Mouse (Mus musculus) lung, embryonic 15.5 days (tissue): ENCODE data around the gene Shank2. TPM values are rescaled to one million over a fixed set of nuclear protein-coding genes. Genes with fewer than 3 reads are reported as not detected.

ENCODE experiments used
- ATAC-seq: fragments of 200-750 bp; cut with Nextera tagmentation; 2 replicates; pipeline ENCODE4 v1.8.0; 2017; ENCODE audit warnings: moderate number of reproducible peaks, borderline replicate concordance; ENCODE audit not compliant: low FRiP score, low TSS enrichment; ENCODE audit errors: extremely low read depth
- H3K27ac ChIP-seq: fragments of 300-500 bp; sonication (generic); 2 replicates; pipeline ENCODE4 v1.5.1; 2015; ENCODE audit warnings: moderate library complexity, mild to moderate bottlenecking, inconsistent platforms
- H3K27me3 ChIP-seq: fragments of 300-500 bp; sonication (generic); 2 replicates; pipeline ENCODE4 v1.6.1; 2015; ENCODE audit warnings: inconsistent platforms
- H3K36me3 ChIP-seq: fragments of 300-500 bp; sonication (generic); 2 replicates; pipeline ENCODE4 v1.6.1; 2015; ENCODE audit warnings: inconsistent platforms
- H3K4me1 ChIP-seq: fragments of 300-500 bp; sonication (generic); 2 replicates; pipeline ENCODE4 v1.6.1; 2015; ENCODE audit warnings: inconsistent platforms
- H3K4me2 ChIP-seq: fragments of 300-500 bp; sonication (generic); 2 replicates; pipeline ENCODE4 v1.6.1; 2015; ENCODE audit warnings: inconsistent platforms, mild to moderate bottlenecking, moderate library complexity
- H3K4me3 ChIP-seq: fragments of 300-500 bp; sonication (generic); 2 replicates; pipeline ENCODE4 v1.5.1; 2015; ENCODE audit warnings: mild to moderate bottlenecking, inconsistent platforms
- H3K9ac ChIP-seq: fragments of 300-500 bp; sonication (generic); 2 replicates; pipeline ENCODE4 v1.6.1; 2015; ENCODE audit warnings: inconsistent platforms
- H3K9me3 ChIP-seq: fragments of 300-500 bp; sonication (generic); 2 replicates; pipeline ENCODE4 v1.6.1; 2016; ENCODE audit warnings: inconsistent platforms
- WGBS: fragments of 180-500 bp; shearing (Covaris S2); methylation state at CpG from one replicate; pipeline ENCODE4 v1.1.7; 2015; 5-methylcytosine and 5-hydroxymethylcytosine counted together
- polyA plus RNA-seq: library from polyadenylated mRNA; unstranded; fragments of >200 nt; fragmentation: Nextera tagmentation; extraction: Ambion mirVana; gene quantifications from 2 replicates; pipeline ENCODE4 v1.2.1, GENCODE M21; 2015

The Shank2 gene
- polyA plus RNA-seq, 1 experiment from 2014 or later = 1.8 TPM

DNA sequence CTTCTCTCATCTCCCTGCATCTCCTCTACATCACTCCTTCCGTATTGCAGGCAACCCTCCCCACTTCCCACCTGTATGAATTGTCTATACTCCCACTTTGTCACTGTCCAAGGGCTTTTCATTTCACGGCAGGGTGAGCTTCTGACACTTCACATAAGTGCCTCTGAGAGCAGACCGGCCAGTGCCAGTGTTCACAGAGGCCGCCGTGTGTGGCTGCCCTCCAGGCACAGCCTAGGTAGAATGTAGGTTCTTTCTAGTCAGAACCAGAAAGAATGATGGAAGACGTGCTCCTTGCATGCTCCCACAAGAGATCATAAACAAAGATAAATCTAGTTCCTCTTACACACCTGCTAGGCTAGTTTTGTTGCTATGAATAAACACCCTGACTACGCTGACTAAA is 265.0 kb downstream of the Shank2 start:
- H3K27ac ChIP-seq = no peak overlapping the region

DNA sequence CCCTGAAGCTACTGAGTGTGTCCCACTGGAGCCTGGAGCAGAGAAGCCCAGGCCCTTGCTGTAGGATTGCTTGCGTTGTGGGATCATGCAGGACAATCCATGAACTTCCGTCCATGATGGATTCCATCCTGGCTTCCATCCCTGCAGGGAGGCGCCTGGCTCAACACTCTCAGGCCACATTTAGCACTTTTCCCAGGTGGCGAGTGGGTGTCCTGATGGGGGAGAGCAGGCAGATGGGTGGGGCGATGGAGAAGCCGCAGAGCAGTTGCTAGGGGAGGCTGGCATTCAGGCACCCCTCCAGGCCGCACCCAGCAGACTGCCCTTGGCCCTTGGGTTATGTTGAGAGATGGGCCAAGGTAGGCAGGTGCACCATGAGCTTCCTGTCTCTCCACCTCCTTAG is 266.6 kb downstream of the Shank2 start:
- no peak overlapping the region for H3K4me3 ChIP-seq
- no peaks in the 10 kb centered on the region for H3K9me3 ChIP-seq
- H3K27me3 ChIP-seq = no peaks in the 10 kb centered on the region
- no peaks in the 10 kb centered on the region for H3K36me3 ChIP-seq
- 70% methylated on average over 7 of the region's 7 CpGs for WGBS
- no peaks in the 10 kb centered on the region for H3K4me1 ChIP-seq
- H3K4me2 ChIP-seq = no peak overlapping the region
- ATAC-seq = no peak
- H3K9ac ChIP-seq = no peak overlapping the region
- no peak overlapping the region for H3K27ac ChIP-seq

More for the DNA sequence above, 265.0 kb downstream of the Shank2 start:
- 44% methylated on average over 7 of the region's 7 CpGs for WGBS
- no peak for ATAC-seq
- H3K4me3 ChIP-seq = no peak overlapping the region
- no peaks in the 10 kb centered on the region for H3K9me3 ChIP-seq
- H3K27me3 ChIP-seq = no peaks in the 10 kb centered on the region
- H3K36me3 ChIP-seq = no peaks in the 10 kb centered on the region
- H3K9ac ChIP-seq = no peak overlapping the region
- H3K4me1 ChIP-seq = no peaks in the 10 kb centered on the region
- no peak overlapping the region for H3K4me2 ChIP-seq

DNA sequence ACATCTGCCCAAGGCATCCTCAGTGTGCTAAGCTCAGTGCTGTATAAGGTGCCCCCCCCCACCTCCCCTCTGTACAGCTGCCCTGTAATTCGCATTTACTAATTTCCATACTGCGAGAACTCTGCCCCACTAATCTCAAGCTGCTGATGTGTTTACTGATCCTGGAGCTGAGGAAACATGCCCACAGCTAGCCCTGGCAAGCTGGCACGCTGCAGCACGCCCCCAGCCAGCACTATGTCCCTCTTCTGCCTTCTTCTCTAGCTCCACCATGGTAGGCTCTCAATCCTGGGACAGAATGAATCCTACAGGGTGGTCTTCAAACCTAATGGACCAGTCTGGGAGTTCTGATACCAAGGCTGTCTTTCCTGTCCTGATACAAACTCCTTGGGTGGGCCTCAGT is 267.1 kb downstream of the Shank2 start:
- ATAC-seq = no peak
- Histone ChIP-seq H3K4me2 (no peak overlapping the region), H3K9ac (no peak overlapping the region), H3K27me3 (no peaks in the 10 kb centered on the region), H3K4me3 (no peak overlapping the region), H3K27ac (no peak overlapping the region), H3K4me1 (no peaks in the 10 kb centered on the region), H3K36me3 (no peaks in the 10 kb centered on the region), H3K9me3 (no peaks in the 10 kb centered on the region)
- WGBS = 74% methylated on average over 4 of the region's 4 CpGs

DNA sequence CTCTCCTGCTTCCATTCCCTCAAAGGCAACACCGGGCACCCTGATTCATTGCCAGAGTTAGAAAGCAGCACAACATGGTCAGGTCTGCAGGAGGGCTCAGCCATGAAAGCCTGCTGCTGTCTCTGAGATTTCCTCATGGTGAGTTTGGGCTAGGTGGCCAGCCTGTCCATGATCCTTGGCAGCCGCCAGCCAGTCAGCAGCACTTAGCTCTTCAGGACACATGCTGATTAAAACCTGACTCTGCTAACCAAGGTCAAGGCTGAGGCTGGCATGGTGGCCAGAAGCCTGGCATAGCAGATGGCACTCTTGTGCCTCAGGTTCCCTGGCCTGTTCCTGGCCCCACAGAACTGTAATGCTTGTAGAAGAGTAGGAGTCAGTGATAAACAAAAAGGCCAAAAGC is 269.3 kb downstream of the Shank2 start:
- 87% methylated on average over 2 of the region's 2 CpGs for WGBS
- no peak for ATAC-seq

DNA sequence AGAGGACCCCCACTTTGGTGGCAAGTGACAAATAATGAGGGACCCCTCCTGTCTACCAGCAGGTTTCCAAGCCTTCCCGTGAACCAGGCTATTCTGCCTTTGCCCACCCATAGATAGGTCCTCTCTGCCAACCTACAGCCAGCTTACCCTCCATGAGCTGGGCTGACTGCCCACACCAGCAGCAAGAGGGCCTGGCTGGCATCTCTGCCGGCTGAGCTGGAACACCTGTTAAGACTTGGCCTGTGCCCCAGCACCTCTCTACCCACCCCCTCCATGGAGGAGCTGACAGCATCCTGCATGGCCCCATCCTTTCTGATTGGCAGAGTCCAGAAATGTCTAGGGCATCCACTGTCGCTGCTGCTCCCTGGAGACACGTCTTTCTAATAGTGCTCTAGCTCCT is 277.0 kb downstream of the Shank2 start:
- H3K27me3 ChIP-seq = peaks cover 4% of the 10 kb centered on the region; the same call in 1 of the 2 replicates
- H3K4me1 ChIP-seq = peaks cover 3% of the 10 kb centered on the region; the same call in 1 of the 2 replicates
- no peak overlapping the region for H3K27ac ChIP-seq
- H3K36me3 ChIP-seq = no peaks in the 10 kb centered on the region
- no peaks in the 10 kb centered on the region for H3K9me3 ChIP-seq
- no peak overlapping the region for H3K4me2 ChIP-seq
- no peak overlapping the region for H3K4me3 ChIP-seq
- 62% methylated on average over 4 of the region's 4 CpGs for WGBS
- H3K9ac ChIP-seq = no peak overlapping the region
- ATAC-seq = no peak

More for the DNA sequence above, 269.3 kb downstream of the Shank2 start:
- Histone ChIP-seq H3K4me1 (no peaks in the 10 kb centered on the region), H3K4me3 (no peak overlapping the region), H3K4me2 (no peak overlapping the region), H3K9me3 (no peaks in the 10 kb centered on the region), H3K27me3 (no peaks in the 10 kb centered on the region), H3K36me3 (no peaks in the 10 kb centered on the region), H3K9ac (no peak overlapping the region), H3K27ac (no peak overlapping the region)

DNA sequence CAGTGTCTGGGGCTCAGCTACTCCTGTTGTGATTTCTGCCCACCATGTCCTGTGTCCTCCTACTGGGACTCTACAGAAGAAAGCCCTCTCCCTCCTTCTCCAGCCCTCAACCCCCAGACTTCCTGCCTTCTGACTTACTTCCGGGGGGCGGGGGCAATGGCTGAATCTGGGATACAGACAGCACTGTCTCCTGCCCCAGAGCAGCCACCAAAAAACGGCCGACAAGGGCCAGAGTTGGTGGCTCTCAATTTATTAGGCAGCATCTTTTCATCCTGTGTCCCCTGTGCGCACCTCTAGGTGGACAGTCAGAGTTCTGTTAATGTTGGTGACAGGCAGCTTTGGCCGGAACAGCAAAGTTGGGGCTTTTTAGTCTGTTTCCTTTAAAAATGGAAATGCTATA is 282.0 kb downstream of the Shank2 start:
- Histone ChIP-seq H3K4me1 (peaks cover 11% of the 10 kb centered on the region; the same call in 1 of the 2 replicates), H3K9me3 (no peaks in the 10 kb centered on the region), H3K4me3 (peak overlapping the region; percentile 33), H3K27ac (no peak overlapping the region), H3K4me2 (peak overlapping the region; percentile 59), H3K9ac (peak overlapping the region; percentile 31; the same call in 1 of the 2 replicates), H3K36me3 (no peaks in the 10 kb centered on the region), H3K27me3 (peaks cover 14% of the 10 kb centered on the region)
- ATAC-seq = no peak
- 8% methylated on average over 6 of the region's 6 CpGs for WGBS

DNA sequence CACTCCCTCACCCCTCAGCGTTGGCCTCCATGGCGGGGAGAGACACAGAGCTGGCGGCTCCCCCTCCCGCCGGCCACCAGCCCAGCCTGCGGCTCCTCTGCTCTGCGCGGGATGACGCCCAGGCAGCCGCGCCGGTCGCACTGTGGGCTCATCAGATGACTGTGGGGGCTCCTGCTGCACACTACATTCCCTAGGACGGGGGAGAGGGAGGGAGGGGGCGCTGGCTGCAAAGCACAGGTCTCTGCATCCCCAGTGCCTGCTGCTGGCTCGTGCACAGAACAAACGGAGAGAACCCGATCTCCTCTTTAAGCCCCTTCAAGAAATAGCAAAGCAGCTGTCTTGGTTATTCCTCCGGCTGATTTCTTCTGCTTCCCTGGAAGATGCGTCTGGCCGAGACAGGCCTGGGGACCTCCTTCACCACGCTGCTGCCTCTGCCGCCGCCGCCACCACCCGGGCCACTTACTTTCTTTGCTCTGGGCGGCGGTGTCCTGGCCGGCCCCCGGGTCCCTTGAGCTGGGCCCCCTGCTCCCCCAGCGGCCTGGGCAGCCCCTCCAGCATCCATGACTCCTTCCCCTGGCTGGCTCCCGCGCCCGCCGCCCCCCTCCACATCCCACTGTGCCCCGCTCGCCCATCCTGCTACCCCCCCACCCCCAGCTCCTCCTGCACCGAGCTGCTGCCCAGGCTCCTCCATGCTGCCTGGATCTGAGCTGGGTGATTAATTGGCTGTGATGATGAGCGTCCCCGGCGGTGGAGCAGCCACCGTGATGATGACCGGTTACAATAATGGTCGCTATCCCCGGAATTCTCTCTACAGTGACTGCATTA is 282.7 kb downstream of the Shank2 start:
- Histone ChIP-seq H3K27me3 (peaks cover 14% of the 10 kb centered on the region), H3K4me1 (peaks cover 11% of the 10 kb centered on the region; the same call in 1 of the 2 replicates), H3K9me3 (no peaks in the 10 kb centered on the region), H3K4me2 (peak overlapping the region; percentile 59), H3K9ac (peak overlapping the region; percentile 31), H3K27ac (no peak overlapping the region), H3K36me3 (no peaks in the 10 kb centered on the region), H3K4me3 (peak overlapping the region; percentile 33)
- peak; percentile 59; the same call in 1 of the 2 replicates for ATAC-seq
- WGBS = 2% methylated on average over 45 of the region's 45 CpGs

DNA sequence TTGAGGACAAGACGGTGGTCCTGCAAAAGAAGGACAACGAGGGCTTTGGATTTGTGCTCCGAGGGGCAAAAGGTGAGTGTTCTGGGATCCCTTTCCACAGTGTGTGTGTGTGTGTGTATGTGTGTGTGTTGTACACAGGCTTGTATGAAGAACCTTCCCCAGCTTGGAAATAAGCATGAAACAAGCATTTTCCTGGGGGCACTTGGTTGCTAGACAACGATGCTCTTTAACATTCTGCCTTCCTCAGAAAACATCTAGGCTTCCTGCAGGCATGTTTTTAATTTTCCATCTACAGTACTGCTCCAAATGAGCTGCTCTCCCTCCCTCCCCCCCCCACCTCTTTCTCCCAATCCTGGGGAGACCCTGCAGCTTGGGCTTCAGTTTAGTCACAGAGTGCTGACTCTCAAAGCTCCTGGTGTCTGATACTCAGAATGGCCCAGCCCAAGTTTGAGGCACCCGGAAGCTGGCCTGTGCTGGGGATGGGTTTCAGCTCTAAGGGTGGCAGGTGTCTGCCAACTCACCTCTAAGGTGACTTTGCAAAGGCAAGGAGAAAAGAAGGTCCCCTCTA is 283.4 kb downstream of the Shank2 start:
- Histone ChIP-seq H3K4me2 (peak overlapping the region; percentile 59), H3K4me3 (peak overlapping the region; percentile 33; the same call in 1 of the 2 replicates)
- 35% methylated on average over 5 of the region's 5 CpGs for WGBS

DNA sequence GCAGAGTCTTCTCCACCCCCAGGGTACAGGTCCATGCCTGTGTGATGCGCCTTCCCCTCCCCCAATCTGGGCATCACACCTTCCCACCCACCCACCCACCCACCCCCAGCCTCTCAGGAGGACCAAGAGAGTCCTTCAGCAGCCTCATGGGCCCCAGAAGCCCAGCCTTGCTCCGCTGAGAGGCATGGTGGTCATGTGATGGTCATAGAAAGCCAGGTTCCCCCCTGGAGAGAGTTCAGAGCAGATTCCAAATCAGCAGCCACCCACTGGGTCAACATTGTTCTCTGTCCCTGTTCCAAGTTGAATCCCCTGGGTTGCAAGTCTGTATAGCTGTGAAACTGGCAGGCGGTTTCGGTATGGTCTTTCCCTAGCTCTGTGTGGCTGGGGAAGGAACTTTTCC is 284.2 kb downstream of the Shank2 start:
- Histone ChIP-seq H3K4me1 (peaks cover 11% of the 10 kb centered on the region; the same call in 1 of the 2 replicates), H3K9ac (no peak overlapping the region), H3K36me3 (no peaks in the 10 kb centered on the region), H3K9me3 (no peaks in the 10 kb centered on the region), H3K4me3 (no peak overlapping the region), H3K27ac (no peak overlapping the region), H3K4me2 (no peak overlapping the region), H3K27me3 (peaks cover 14% of the 10 kb centered on the region)
- no peak for ATAC-seq
- 73% methylated on average over 4 of the region's 4 CpGs for WGBS

More for the DNA sequence above, 283.4 kb downstream of the Shank2 start:
- H3K9ac ChIP-seq = no peak overlapping the region
- ATAC-seq = no peak
- peaks cover 14% of the 10 kb centered on the region for H3K27me3 ChIP-seq
- H3K27ac ChIP-seq = no peak overlapping the region
- H3K4me1 ChIP-seq = peaks cover 11% of the 10 kb centered on the region; the same call in 1 of the 2 replicates
- H3K36me3 ChIP-seq = no peaks in the 10 kb centered on the region
- no peaks in the 10 kb centered on the region for H3K9me3 ChIP-seq

DNA sequence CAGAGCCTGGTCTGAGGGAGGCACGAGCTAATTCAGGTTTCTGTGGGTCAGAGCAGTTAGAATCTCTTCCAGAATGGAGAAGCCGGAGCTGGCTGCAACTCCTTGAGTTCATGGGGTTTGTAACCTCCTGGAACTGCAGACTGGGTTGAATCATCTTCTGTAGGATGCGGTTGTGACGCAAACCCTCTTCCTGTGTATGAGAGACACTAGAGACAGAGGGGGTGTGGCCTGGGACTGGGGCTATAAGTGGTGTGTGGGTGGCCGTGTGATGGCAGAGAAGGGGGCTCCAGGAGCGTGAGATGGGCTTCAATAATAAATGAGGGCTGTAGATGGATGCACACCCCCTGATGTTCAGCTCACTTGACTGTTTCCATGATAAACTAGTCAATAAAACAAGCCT is 286.3 kb downstream of the Shank2 start:
- Histone ChIP-seq H3K27me3 (peaks cover 14% of the 10 kb centered on the region), H3K9ac (no peak overlapping the region), H3K9me3 (no peaks in the 10 kb centered on the region), H3K4me1 (peaks cover 11% of the 10 kb centered on the region; the same call in 1 of the 2 replicates), H3K27ac (no peak overlapping the region), H3K36me3 (no peaks in the 10 kb centered on the region), H3K4me2 (no peak overlapping the region), H3K4me3 (no peak overlapping the region)
- WGBS = 51% methylated on average over 6 of the region's 6 CpGs
- ATAC-seq = no peak

DNA sequence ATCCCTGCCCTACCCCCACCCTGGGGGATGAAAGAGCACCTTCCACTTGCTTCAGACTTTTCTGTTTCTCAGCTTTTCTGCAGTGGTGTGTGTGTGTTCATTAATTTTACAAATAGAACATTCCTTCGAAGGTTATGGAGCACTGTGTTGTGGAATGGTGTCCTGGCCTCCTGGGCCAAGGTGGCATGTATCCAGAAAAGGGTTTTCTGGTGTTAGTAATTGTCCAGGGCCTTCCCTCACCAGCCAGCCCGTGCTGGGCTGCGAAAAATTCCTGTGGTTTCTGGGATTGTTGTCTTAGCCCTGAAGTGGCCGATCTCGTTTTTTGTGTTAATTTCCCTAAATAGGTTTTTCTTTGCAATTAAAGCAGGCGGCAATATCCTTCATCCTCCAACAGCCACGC is 289.8 kb downstream of the Shank2 start:
- Histone ChIP-seq H3K4me1 (no peaks in the 10 kb centered on the region), H3K9ac (no peak overlapping the region), H3K4me2 (no peak overlapping the region), H3K27me3 (no peaks in the 10 kb centered on the region), H3K9me3 (no peaks in the 10 kb centered on the region), H3K4me3 (no peak overlapping the region), H3K27ac (no peak overlapping the region), H3K36me3 (no peaks in the 10 kb centered on the region)
- ATAC-seq = no peak
- WGBS = 50% methylated on average over 7 of the region's 7 CpGs

DNA sequence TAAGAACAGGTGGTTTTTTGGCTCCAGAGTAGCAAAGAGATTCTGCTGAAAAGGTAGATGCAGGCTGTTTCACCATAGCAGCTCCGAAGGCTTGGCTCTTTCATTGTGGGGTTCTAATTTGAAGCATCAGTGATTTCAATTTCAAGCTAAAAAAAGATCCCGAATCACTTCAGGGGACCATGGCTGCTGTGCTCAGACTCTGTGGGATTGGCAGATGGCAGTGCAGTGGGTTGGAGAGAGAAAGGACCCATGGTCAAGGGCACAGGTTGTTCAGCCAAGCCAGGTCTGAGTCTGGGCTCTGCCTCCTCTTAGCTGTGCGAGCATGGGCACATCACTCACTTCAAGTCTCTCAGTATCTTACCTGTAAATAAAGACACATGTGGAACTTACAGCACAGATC is 291.9 kb downstream of the Shank2 start:
- Histone ChIP-seq H3K27me3 (no peaks in the 10 kb centered on the region), H3K9ac (no peak overlapping the region), H3K9me3 (no peaks in the 10 kb centered on the region), H3K4me2 (no peak overlapping the region), H3K27ac (no peak overlapping the region), H3K4me1 (no peaks in the 10 kb centered on the region), H3K4me3 (no peak overlapping the region), H3K36me3 (no peaks in the 10 kb centered on the region)
- no peak for ATAC-seq
- WGBS = 82% methylated on average over 3 of the region's 3 CpGs
